Mouse (Mus musculus): ENCODE results near the gene Creld2.

Creld2 gene

GRCm38 (mm10) chr15:88868024-88868742 lies 48.7 kb downstream of the Creld2 start:
- no peak for DNase-seq (ENCODE audit: low spot score)

DNA sequence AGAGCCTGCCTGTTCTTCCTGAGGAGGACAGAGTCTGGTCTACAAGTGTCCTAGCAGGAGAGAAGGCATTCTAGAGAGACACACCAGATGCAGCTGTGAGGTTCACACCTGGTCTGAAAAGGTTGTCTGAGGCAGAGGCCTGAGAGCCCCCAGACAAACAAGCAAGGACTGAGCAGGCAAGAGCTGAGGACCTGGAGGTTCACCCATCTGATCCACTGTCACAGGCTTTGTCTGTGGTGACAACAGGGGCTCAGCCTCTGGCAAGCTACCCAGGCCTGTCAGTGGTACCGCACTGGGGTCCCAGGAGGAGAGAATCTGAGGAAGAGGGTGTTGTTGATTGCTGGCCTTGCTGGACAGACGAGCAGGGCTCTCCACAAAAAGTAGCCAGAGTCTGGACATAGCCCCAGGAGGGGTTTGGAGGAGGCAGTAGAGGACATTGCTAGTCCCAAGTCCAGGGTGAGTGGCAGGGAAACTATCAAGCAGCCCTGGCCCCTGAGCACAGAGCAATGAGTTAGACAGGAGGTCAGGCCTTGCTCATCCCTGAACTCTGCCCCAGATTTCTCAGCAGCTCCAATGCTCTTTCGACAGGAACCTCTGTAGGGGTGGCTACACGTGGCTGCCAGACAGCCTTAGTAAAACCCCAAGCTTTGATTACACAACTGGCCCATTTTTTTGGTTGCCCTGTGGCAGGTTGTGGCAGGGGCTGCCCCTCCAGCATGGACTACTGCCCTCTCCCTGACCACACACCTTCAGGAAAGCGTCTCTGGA lies 51.2 kb downstream of the Creld2 start:
- no peak for DNase-seq (ENCODE audit: low spot score)

GRCm38 (mm10) chr15:88874061-88874460 lies 54.6 kb downstream of the Creld2 start:
- no peak for DNase-seq (ENCODE audit: low spot score)

DNA sequence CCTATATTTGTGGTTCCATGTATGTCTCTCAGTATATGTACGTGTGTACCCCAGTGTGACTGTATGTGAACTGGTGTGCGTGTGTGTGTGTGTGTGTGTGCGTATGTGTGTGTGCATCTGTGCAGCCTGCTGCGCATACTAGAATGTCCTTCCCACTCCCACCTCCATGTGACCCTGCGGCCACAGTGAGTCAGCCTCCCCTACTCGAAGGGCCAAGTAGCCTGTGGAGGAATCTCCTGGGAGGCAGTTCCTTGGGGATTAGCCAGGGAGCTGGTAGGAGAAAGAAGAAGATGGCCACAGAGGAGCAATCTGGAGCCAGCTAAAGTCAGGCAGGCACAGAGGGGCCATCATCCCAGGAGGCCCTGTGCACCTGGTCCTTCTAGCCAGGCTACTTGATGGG lies 55.0 kb downstream of the Creld2 start:
- no peak for DNase-seq (ENCODE audit: low spot score)

DNA sequence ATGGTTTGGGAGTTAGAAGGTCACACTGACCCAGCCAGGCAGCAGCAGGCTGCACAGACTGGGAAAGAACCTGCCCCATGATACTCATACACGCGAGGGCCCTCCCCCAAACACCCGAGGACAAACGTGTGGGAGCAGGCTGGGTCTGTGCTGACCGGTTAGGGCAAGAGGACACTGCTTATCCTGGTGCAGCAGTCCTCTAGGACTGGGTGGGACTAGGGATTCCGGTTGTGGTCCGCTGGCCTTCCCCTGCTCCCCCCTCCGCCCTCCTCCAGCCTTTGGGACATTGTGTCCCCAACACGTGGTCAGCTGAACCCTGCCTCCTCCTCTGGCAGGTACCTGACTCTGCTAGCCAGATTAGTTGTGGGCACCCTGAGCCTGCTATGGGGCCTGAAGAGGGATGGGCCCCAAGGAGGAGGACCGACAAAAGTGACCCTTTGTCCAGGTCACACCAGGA lies 56.2 kb downstream of the Creld2 start:
- no peak for DNase-seq (ENCODE audit: low spot score)

All from layer of hippocampus, adult 11-12 months (tissue).